Mouse (Mus musculus): Measurements from ENCODE around the gene Cntnap2.
"Not testable (repeated sequence)": the region's sequence is repeated elsewhere in the genome, so short reads cannot be mapped to it uniquely, and the experiment has no call there.

Cntnap2 gene

GRCm38 (mm10) chr6:47014886-47015586 is 1955.9 kb downstream of the Cntnap2 start:
- no peak for DNase-seq

GRCm38 (mm10) chr6:47026064-47026686 is 1967.0 kb downstream of the Cntnap2 start:
- no peak for DNase-seq

DNA sequence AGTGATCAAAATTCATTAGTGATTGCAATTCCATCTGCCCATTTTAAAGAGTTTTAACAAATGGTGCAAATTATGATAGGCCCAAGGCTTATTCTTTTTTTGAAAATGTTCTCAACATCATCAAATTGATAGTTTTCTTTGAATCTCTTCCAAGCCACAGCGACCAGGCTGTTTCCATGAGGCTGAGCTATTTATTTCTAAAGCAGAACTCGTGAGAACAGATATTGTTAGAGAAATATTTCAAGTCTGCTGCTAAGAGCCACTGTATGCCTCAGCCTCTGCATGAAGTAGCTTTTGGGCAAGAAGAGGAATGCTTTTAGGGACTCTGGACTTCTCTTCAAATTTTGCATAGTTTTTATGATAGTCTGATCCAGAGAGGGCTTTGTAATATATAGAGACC is 1972.2 kb downstream of the Cntnap2 start:
- DNase-seq: no peak

DNA sequence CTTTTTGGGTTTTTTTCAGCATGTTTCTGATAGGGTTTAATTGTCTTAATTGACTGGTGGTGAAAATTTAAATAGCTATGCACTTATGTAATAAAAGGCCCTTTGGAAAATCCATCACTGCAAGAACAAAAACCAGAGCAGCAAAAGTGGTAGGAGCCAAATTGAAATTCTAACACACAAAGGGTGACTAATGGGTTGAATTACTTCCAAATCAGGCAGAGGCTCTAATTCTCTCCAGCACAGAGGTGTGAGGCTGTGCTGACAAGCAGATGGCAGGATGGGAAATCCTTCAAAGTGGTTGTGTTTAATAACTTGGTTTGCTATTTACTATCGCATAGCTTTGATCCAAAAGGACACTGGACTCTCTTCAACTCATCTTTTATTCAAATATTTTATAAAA is 1983.4 kb downstream of the Cntnap2 start:
- no peak for DNase-seq

GRCm38 (mm10) chr6:47043586-47043985 is 1984.4 kb downstream of the Cntnap2 start:
- DNase-seq: no peak

DNA sequence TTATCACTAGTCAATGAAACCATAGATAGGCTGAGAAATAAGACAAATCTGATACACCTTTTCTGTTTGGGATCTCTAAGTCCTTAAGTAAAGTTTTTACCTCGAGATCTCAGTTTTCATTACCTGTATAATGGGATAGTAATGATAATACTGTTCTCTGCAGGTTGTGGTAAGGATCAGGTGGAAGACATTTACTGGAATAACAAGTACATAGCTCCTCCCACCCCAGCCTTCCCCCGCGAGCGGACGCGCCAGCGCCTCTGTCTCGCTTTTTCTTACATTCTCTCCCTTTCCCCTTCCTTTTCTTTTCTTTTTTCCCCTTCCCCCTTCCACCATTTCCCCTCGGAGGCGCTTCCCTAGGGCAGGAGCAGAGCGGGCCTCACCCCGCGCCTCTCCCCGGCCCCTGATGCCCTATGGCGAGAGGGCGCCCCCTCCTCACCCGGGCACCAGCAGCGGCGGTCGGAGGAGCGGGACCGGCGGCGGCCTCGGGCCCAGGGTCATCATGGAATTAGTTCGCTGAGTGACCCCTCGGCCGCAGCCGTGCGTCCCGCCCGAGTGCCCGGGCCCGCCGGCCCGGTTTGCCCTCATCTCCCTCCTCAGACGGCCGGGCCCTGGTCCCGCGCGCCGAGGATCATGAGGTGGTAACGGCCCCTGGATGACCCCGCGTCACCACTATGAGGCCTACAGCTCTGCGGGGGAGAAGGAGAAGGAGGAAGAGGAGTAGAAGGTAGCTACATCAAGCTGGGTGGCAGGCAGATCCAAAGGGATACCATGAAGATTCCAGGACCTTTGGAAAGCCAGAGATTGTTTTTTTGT is 1985.4 kb downstream of the Cntnap2 start:
- DNase-seq: peak; percentile 7

GRCm38 (mm10) chr6:47049051-47049450 is 1989.9 kb downstream of the Cntnap2 start:
- no peak for DNase-seq

DNA sequence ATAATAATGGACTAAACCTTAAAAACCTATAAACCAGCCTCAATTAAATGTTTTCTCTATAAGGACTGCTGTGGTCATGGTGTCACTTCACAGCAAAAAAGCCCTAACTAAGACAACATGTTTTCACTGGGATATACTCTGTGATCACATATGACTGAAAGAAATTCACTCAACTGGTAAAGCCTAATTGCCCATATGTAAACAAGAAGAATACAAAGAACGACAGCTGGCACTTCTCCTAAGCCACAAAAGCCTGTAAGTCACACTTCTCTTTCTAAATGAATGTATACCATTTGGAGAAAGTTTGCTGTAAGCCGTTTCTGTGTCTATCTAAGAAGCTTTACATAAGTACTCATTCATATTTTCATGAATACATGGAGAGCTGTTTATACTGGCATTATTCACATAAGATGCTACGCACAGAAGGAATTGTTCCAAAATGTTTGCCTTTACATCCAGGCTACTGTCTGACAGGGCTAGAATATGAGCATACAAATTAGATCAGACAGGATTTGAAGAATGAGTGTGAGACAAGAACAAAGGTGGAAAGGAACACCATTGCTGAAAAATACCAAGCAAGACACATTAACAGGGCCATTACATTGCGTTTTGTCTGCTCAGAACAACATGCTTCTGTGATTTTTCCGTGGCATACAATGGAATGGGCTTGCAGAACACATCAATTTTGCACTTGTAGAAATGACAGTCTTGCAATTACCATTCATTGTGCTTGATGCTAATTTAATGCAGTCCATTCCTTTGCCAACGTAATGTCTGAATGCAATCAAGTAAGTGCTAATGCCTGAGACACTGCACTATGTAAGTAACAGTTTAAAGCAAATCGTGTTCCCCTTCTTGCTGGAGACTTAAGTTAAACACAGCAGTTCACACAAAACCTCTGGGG is 1991.4 kb downstream of the Cntnap2 start:
- DNase-seq: no peak

GRCm38 (mm10) chr6:47061341-47061740 is 2002.2 kb downstream of the Cntnap2 start:
- no peak for DNase-seq

DNA sequence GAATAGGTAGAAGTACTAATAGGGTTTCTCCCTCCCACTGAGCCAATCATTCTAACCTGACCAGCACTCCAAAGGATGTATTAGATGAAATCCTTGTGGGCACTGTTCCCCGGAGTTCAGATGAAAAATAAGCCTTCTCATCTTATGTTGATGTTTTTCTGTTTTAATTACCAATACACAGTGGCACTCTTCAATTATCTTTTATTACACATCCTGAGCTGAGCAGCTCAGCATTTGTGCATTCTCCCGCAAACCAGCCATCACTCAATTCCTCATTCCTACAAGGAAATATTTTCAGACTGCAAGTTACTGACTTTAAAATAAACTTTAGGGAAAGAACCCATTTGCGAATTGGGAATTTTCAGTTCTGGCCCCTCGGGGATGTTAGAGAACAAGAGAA is 2030.8 kb downstream of the Cntnap2 start:
- DNase-seq: no peak

DNA sequence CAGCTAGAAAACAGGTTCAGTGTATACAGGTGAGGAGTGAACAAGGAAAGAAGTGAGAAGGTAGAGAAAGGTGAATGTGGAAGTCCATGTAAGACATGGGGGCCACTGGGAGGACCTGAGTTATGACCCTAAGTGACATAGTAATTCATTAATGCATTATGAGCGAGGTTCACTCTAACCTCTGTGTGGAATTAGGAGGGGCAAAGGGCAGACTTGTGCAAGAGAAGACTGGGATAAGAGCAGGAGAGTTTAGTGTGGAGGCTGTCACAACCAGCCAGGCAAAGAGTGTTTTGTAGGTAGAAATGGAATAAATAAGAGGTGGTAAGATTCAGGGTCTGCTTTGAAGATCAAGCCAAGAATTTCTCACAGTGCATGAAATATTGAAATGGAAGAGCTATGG is 2045.8 kb downstream of the Cntnap2 start:
- no peak for DNase-seq

GRCm38 (mm10) chr6:47109582-47110220 is 2050.5 kb downstream of the Cntnap2 start:
- DNase-seq: no peak

DNA sequence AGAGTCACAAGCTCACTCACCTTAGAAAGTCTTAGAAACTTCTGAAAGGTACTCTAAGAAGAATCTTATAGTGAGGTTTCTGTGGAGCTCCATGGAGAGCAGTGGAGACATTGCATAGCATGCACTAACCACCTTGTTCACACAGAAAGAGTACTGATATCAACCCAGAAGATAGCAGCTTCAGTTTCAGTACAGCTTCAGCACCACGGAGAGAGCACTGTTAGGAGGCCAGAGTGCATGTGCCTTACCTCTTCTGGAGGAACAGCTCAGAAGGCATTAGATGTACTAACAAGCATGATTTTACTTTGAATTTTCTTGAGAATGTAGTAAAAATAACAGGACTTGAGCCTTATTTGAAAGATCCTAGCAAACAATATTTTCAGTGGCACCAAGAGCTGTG is 2074.9 kb downstream of the Cntnap2 start:
- DNase-seq: not testable (repeated sequence)

- not testable (repeated sequence) for DNase-seq
These were observed 2093.9 kb downstream of the Cntnap2 start for GRCm38 (mm10) chr6:47153018-47153417.

GRCm38 (mm10) chr6:47174580-47175294 is 2115.6 kb downstream of the Cntnap2 start:
- DNase-seq: not testable (repeated sequence)

DNA sequence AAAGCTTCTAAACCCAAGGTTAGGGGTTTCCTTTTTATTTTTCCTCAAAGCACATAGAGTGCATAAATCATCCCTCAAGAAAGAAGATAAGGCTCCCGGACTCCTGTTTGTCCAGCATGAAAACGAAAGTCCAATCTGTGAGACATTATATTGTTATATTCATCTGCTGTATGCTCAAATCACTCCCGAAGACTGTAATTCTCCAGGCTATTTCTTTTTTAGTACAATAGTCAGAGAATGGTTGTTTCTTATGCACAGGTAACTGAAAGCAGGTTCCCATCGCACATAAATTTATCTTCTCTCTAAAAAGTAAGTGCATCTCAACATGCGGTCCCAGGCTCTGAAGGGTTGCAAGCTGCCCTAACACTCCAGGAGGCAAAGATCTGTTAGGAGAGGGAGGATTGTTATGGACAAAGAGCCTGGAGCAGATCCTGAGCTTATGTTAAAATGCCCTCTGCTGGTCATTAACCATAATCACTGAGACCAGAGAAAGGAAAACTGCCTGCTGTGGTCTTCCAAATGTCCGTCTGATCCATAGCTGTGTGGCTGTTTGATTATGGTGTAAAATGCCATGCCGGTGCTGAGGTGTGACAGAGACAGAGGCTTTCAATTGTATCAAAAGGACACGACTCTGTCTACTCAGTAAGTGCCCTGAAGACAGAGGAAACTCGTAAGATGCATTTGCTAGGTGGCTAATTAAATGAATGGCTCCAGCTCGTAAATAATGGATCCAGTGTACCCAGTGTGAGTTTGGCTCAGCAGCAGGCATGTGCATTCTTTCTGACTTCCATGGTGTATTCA is 2116.4 kb downstream of the Cntnap2 start:
- not testable (repeated sequence) for DNase-seq

- DNase-seq: not testable (repeated sequence)
These were observed 2117.0 kb downstream of the Cntnap2 start for GRCm38 (mm10) chr6:47176157-47176555.

GRCm38 (mm10) chr6:47181372-47181771 is 2122.2 kb downstream of the Cntnap2 start:
- DNase-seq: not testable (repeated sequence)

DNA sequence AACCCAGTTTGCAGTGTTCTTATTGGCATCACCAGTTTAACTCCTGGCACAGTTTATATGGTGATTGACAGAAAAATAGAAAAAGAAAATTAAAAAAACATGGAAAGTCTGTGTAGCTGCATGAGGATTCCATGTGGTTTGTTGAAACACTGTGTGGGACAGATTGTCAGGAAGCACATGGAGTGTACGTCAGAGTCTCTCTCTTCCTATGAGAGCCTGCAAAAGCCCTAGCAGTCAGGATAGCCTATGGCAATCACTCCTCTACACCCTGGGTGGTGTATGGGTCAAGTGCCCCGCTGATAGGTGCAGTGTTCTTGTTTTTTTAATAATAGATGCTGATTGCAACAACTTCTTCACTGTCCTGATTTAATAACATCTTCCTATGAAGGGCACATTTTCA is 2123.1 kb downstream of the Cntnap2 start:
- DNase-seq: no peak

DNA sequence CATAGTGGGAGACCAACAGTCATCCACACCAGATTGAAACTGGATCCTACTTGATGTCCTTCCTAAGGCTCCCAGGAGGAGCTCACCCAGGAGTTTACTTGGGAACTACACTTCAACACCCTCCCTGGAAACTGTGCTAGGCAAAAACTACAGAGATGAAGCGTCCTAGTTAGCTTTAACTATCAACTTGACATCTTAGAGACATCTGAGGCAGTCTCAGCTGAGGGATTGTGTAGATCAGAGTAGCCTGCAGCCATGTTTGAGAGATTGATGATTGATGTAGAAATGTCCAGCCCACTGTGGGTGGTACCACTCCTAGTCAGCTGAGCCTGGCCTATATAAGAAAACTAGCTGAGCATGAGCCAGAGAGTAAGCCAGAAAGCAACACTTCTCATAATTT is 2123.6 kb downstream of the Cntnap2 start:
- no peak for DNase-seq

GRCm38 (mm10) chr6:47183850-47184249 is 2124.7 kb downstream of the Cntnap2 start:
- DNase-seq: not testable (repeated sequence)

Measured in right cerebral cortex, postnatal 14 days (tissue).